Mouse (Mus musculus): ENCODE results near the gene Txndc9. TPM values are rescaled to one million over a fixed set of nuclear protein-coding genes. Genes with fewer than 3 reads are reported as not detected.
"Not testable (repeated sequence)": the region's sequence is repeated elsewhere in the genome, so short reads cannot be mapped to it uniquely, and the experiment has no call there.

Txndc9 gene
- total RNA-seq, 2 experiments from 2014 or later = 90.4 to 95.2 TPM

GRCm38 (mm10) chr1:37977303-37977702, 20.4 kb downstream of the Txndc9 start:
- DNase-seq (ENCODE audit: low spot score in 2 of 2) = no peak

GRCm38 (mm10) chr1:37976666-37977065, 21.0 kb downstream of the Txndc9 start:
- not testable (repeated sequence) for DNase-seq (ENCODE audit: low spot score in 2 of 2)

- no peak for DNase-seq (ENCODE audit: low spot score in 2 of 2)
These were observed 26.2 kb downstream of the Txndc9 start for GRCm38 (mm10) chr1:37971520-37971919.

GRCm38 (mm10) chr1:37968746-37969145, 28.9 kb downstream of the Txndc9 start:
- DNase-seq (ENCODE audit: low spot score in 2 of 2) = no peak

- no peak for DNase-seq (ENCODE audit: low spot score in 2 of 2)
These were observed 32.1 kb downstream of the Txndc9 start for GRCm38 (mm10) chr1:37965571-37965970.

- DNase-seq (ENCODE audit: low spot score in 2 of 2) = no peak
These were observed 38.2 kb downstream of the Txndc9 start for GRCm38 (mm10) chr1:37959486-37959885.

- no peak for DNase-seq (ENCODE audit: low spot score in 2 of 2)
These were observed 39.2 kb downstream of the Txndc9 start for GRCm38 (mm10) chr1:37958516-37958915.

- no peak for DNase-seq (ENCODE audit: low spot score in 2 of 2)
These were observed 40.0 kb downstream of the Txndc9 start, which contains the start of gene Lyg1 for GRCm38 (mm10) chr1:37957659-37958058. TSS of gene Lyg1 (minus strand) at chr1:37957759.

- DNase-seq (ENCODE audit: low spot score in 2 of 2) = peak in 1 of 2 experiments; percentile 9
These were observed 40.8 kb downstream of the Txndc9 start for GRCm38 (mm10) chr1:37956690-37957431.

- DNase-seq (ENCODE audit: low spot score in 2 of 2) = no peak
These were observed 42.4 kb downstream of the Txndc9 start for GRCm38 (mm10) chr1:37955251-37955650.

- no peak for DNase-seq (ENCODE audit: low spot score in 2 of 2)
These were observed 42.9 kb downstream of the Txndc9 start for GRCm38 (mm10) chr1:37954786-37955185.

- no peak for DNase-seq (ENCODE audit: low spot score in 2 of 2)
These were observed 48.8 kb downstream of the Txndc9 start for GRCm38 (mm10) chr1:37948906-37949305.

Other genes with a start within 250 kb of the Txndc9 start
- 1 to 10 TPM; 4.6 to 5.9 TPM for gene Tsga10, start 131.5 kb downstream of the Txndc9 start, total RNA-seq (2021)
- 10 to 100 TPM; 13.4 to 14.6 TPM for gene Lipt1, start 126.2 kb downstream of the Txndc9 start, total RNA-seq (2021)
- gene Mitd1, start 107.5 kb downstream of the Txndc9 start, total RNA-seq (2021) = 10 to 100 TPM; 22.7 to 23.6 TPM
- 100 to 1,000 TPM; 184 to 212 TPM for gene Mrpl30, start 107.4 kb downstream of the Txndc9 start, total RNA-seq (2021)
- not detected for gene Lyg2, start 81.4 kb downstream of the Txndc9 start, total RNA-seq (2021)
- not detected for gene Lyg1, start 40.1 kb downstream of the Txndc9 start, total RNA-seq (2021)
- 10 to 100 TPM; 42.2 to 47.5 TPM for gene Eif5b, start 117 bp upstream of the Txndc9 start, total RNA-seq (2021)
- 10 to 100 TPM; 36.2 to 44.1 TPM for gene Rev1, start 131.9 kb upstream of the Txndc9 start, total RNA-seq (2021)